In the genomic region with DNA sequence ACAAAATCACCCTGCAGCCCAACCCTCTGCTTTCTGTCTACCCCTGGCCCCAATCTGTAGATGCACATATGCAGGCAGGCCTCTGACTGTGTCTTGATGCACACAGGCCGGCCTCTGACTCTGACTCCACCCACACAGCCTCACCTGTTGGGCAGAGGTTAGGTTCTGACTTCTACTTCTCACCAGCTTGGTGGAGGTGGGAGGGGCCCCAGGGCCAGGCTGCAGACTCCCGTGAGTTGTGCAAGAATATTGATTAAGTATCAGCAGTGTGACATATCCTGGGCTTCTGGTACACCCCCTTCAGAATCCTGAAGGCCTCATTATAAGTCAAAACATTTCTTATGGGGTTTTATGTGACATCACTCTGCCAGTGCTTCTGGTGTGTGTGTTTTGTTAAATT, we compare ENCODE assay signal across 26 mouse cellular contexts. TPM values are rescaled to one million over a fixed set of nuclear protein-coding genes. Genes with fewer than 3 reads are reported as not detected.
A peak's percentile ranks its signal among the peaks of the same experiment; 100 is the strongest.
DNase-seq lines count a peak whose midpoint lies in the region; ATAC-seq lines count a peak whose summit lies in the region.
"Had no signal": no experiment of that assay in that cellular context is flagged by ENCODE, and none has a peak within 500 bp of the region (broad histone marks: within the 10 kb centered on the region; RNA-seq: fewer than 3 reads in every experiment).

No protein-coding gene starts in this region.

- H3K4me2 ChIP-seq in forebrain, embryonic 15.5 days (replicated peaks), result no peak overlapping the region
- H3K4me2 ChIP-seq in forebrain, embryonic 14.5 days (ENCODE audit: low read length), result no peak overlapping the region
- no peak overlapping the region for H3K4me2 ChIP-seq in hindbrain, embryonic 14.5 days (replicated peaks)
- no peak overlapping the region for H3K4me2 ChIP-seq in midbrain, embryonic 13.5 days (replicated peaks)
- H3K4me2 ChIP-seq in midbrain, embryonic 16.5 days (ENCODE audit: low read length), result no peak overlapping the region
- H3K4me2 ChIP-seq: heart, embryonic 11.5 days; lung, embryonic 15.5 days; neural tube, embryonic 13.5 days had no signal

- no peak overlapping the region for H3K4me3 ChIP-seq in forebrain, embryonic 15.5 days
- H3K4me3 ChIP-seq in forebrain, embryonic 14.5 days (ENCODE audit: low read depth, low read length), result no peak overlapping the region
- no peak overlapping the region for H3K4me3 ChIP-seq in hindbrain, embryonic 14.5 days (replicated peaks; ENCODE audit: low read length)
- no peak overlapping the region for H3K4me3 ChIP-seq in hindbrain, embryonic 10.5 days
- H3K4me3 ChIP-seq in midbrain, embryonic 13.5 days (replicated peaks), result no peak overlapping the region
- H3K4me3 ChIP-seq in midbrain, embryonic 10.5 days, result no peak overlapping the region
- H3K4me3 ChIP-seq in midbrain, embryonic 16.5 days (ENCODE audit: low read depth, low read length), result no peak overlapping the region
- H3K4me3 ChIP-seq: erythroblast, embryonic 14.5 days; lung, embryonic 15.5 days; neural tube, embryonic 13.5 days had no signal

- no peaks in the 10 kb centered on the region for H3K27me3 ChIP-seq in forebrain, embryonic 15.5 days
- H3K27me3 ChIP-seq in forebrain, embryonic 14.5 days (replicated peaks; ENCODE audit: control insufficient read depth, insufficient read depth, low read length), result no peaks in the 10 kb centered on the region
- no peaks in the 10 kb centered on the region for H3K27me3 ChIP-seq in hindbrain, embryonic 14.5 days (ENCODE audit: control insufficient read depth, insufficient read depth, low read length)
- H3K27me3 ChIP-seq in hindbrain, embryonic 10.5 days (ENCODE audit: insufficient read depth, poor library complexity, severe bottlenecking), result no peaks in the 10 kb centered on the region
- no peaks in the 10 kb centered on the region for H3K27me3 ChIP-seq in midbrain, embryonic 13.5 days
- H3K27me3 ChIP-seq in midbrain, embryonic 10.5 days (ENCODE audit: low read depth, poor library complexity, severe bottlenecking), result no peaks in the 10 kb centered on the region
- H3K27me3 ChIP-seq in midbrain, embryonic 16.5 days (ENCODE audit: control insufficient read depth, insufficient read depth, low read depth, low read length), result no peaks in the 10 kb centered on the region
- H3K27me3 ChIP-seq: lung, embryonic 15.5 days; neural tube, embryonic 13.5 days; Patski had no signal

- no peak overlapping the region for H3K9ac ChIP-seq in forebrain, embryonic 15.5 days (replicated peaks)
- no peak overlapping the region for H3K9ac ChIP-seq in forebrain, embryonic 14.5 days (ENCODE audit: low read length)
- H3K9ac ChIP-seq in hindbrain, embryonic 14.5 days, result no peak overlapping the region
- no peak overlapping the region for H3K9ac ChIP-seq in midbrain, embryonic 13.5 days (replicated peaks)
- H3K9ac ChIP-seq in midbrain, embryonic 16.5 days (ENCODE audit: low read depth, low read length), result no peak overlapping the region
- H3K9ac ChIP-seq: lung, embryonic 15.5 days; neural tube, embryonic 13.5 days had no signal

- no peak for DNase-seq in forebrain, embryonic 14.5 days (ENCODE audit: low spot score)
- DNase-seq in hindbrain, embryonic 14.5 days (ENCODE audit: low spot score), result no peak
- no peak for DNase-seq in hindbrain, embryonic 10.5 days (ENCODE audit: low spot score)
- DNase-seq in midbrain, embryonic 10.5 days (ENCODE audit: low spot score), result no peak
- DNase-seq in gastrocnemius, postnatal 10 days, result no peak
- DNase-seq: adrenal gland, postnatal 14 days; cerebellum, adult 11 months; cerebellum, adult 9-10 months; cerebellum, postnatal 36 days; gastrocnemius, postnatal 25 days; heart, adult 18-20 months; heart, postnatal 36 days; kidney, adult 2 months; kidney, postnatal 4 days; liver; right cerebral cortex, postnatal 4 days; thymus, adult 2 months; thymus, postnatal 4 days had no signal

- no peaks in the 10 kb centered on the region for H3K9me3 ChIP-seq in forebrain, embryonic 15.5 days
- H3K9me3 ChIP-seq in forebrain, embryonic 14.5 days (replicated peaks; ENCODE audit: control insufficient read depth, low read length), result no peaks in the 10 kb centered on the region
- H3K9me3 ChIP-seq in hindbrain, embryonic 14.5 days (ENCODE audit: control insufficient read depth, low read length), result no peaks in the 10 kb centered on the region
- no peaks in the 10 kb centered on the region for H3K9me3 ChIP-seq in hindbrain, embryonic 10.5 days
- H3K9me3 ChIP-seq in midbrain, embryonic 13.5 days, result no peaks in the 10 kb centered on the region
- no peaks in the 10 kb centered on the region for H3K9me3 ChIP-seq in midbrain, embryonic 10.5 days (replicated peaks)
- no peaks in the 10 kb centered on the region for H3K9me3 ChIP-seq in midbrain, embryonic 16.5 days (replicated peaks; ENCODE audit: control insufficient read depth, low read length, poor library complexity, severe bottlenecking)
- H3K9me3 ChIP-seq: lung, embryonic 15.5 days; neural tube, embryonic 13.5 days had no signal

- no peaks in the 10 kb centered on the region for H3K36me3 ChIP-seq in forebrain, embryonic 15.5 days
- H3K36me3 ChIP-seq in forebrain, embryonic 14.5 days (ENCODE audit: control insufficient read depth, insufficient read depth, low read length), result no peaks in the 10 kb centered on the region
- H3K36me3 ChIP-seq in hindbrain, embryonic 14.5 days (replicated peaks; ENCODE audit: control insufficient read depth, insufficient read depth), result no peaks in the 10 kb centered on the region
- peaks cover 13% of the 10 kb centered on the region for H3K36me3 ChIP-seq in hindbrain, embryonic 10.5 days
- no peaks in the 10 kb centered on the region for H3K36me3 ChIP-seq in midbrain, embryonic 13.5 days
- 0 out of 2 replicates have a peak, but pooled peaks cover 4% of the 10 kb centered on the region for H3K36me3 ChIP-seq in midbrain, embryonic 10.5 days
- H3K36me3 ChIP-seq in midbrain, embryonic 16.5 days (ENCODE audit: control insufficient read depth, insufficient read depth, low read length), result no peaks in the 10 kb centered on the region
- H3K36me3 ChIP-seq: lung, embryonic 15.5 days; neural tube, embryonic 13.5 days had no signal

- ATAC-seq in forebrain, embryonic 15.5 days (replicated peaks), result 0 out of 2 replicates have a peak, but pooled peaks have one; percentile 12
- no peak for ATAC-seq in forebrain, embryonic 14.5 days
- 0 out of 2 replicates have a peak, but pooled peaks have one; percentile 34 for ATAC-seq in hindbrain, embryonic 14.5 days (ENCODE audit: low FRiP score)
- 0 out of 2 replicates have a peak, but pooled peaks have one; percentile 41 for ATAC-seq in midbrain, embryonic 13.5 days
- ATAC-seq in midbrain, embryonic 16.5 days, result 0 out of 2 replicates have a peak, but pooled peaks have one; percentile 34
- ATAC-seq: Patski had no signal

- H3K4me1 ChIP-seq in forebrain, embryonic 15.5 days, result no peaks in the 10 kb centered on the region
- no peaks in the 10 kb centered on the region for H3K4me1 ChIP-seq in forebrain, embryonic 14.5 days (ENCODE audit: control insufficient read depth, insufficient read depth, low read length)
- H3K4me1 ChIP-seq in hindbrain, embryonic 14.5 days (replicated peaks; ENCODE audit: control insufficient read depth, insufficient read depth, low read length), result no peaks in the 10 kb centered on the region
- peaks cover 2% of the 10 kb centered on the region; the same call in 1 of the 2 replicates for H3K4me1 ChIP-seq in hindbrain, embryonic 10.5 days (replicated peaks)
- H3K4me1 ChIP-seq in midbrain, embryonic 13.5 days (replicated peaks), result no peaks in the 10 kb centered on the region
- no peaks in the 10 kb centered on the region for H3K4me1 ChIP-seq in midbrain, embryonic 10.5 days
- no peaks in the 10 kb centered on the region for H3K4me1 ChIP-seq in midbrain, embryonic 16.5 days (ENCODE audit: control insufficient read depth, insufficient read depth, low read length)
- H3K4me1 ChIP-seq: lung, embryonic 15.5 days had no signal

- 79% methylated on average over 2 of the region's 2 CpGs for WGBS in forebrain, embryonic 15.5 days
- WGBS in forebrain, embryonic 14.5 days, result 68% methylated on average over 2 of the region's 2 CpGs
- 62% methylated on average over 2 of the region's 2 CpGs for WGBS in hindbrain, embryonic 14.5 days
- WGBS in hindbrain, embryonic 10.5 days, result 75% methylated on average over 2 of the region's 2 CpGs
- WGBS in midbrain, embryonic 13.5 days, result 80% methylated on average over 2 of the region's 2 CpGs
- 69% methylated on average over 2 of the region's 2 CpGs for WGBS in midbrain, embryonic 10.5 days
- 59% methylated on average over 2 of the region's 2 CpGs for WGBS in midbrain, embryonic 16.5 days

- H3K27ac ChIP-seq in forebrain, embryonic 15.5 days (replicated peaks), result no peak overlapping the region
- no peak overlapping the region for H3K27ac ChIP-seq in forebrain, embryonic 14.5 days (ENCODE audit: low read depth, low read length)
- H3K27ac ChIP-seq in hindbrain, embryonic 14.5 days, result no peak overlapping the region
- no peak overlapping the region for H3K27ac ChIP-seq in hindbrain, embryonic 10.5 days
- no peak overlapping the region for H3K27ac ChIP-seq in midbrain, embryonic 13.5 days
- no peak overlapping the region for H3K27ac ChIP-seq in midbrain, embryonic 10.5 days (replicated peaks)
- H3K27ac ChIP-seq in midbrain, embryonic 16.5 days (ENCODE audit: low read length), result no peak overlapping the region
- H3K27ac ChIP-seq: lung, embryonic 15.5 days; neural tube, embryonic 13.5 days had no signal

RNA-seq across cellular contexts. Expression of gene Dera, which starts 35.3 kb away (rescaled TPM):
- 10.0 and 11.1 TPM in 2 replicates for polyA plus RNA-seq in forebrain, embryonic 15.5 days (2015; fragmentation: Nextera tagmentation; extraction: Ambion mirVana)
- polyA plus RNA-seq in forebrain, embryonic 14.5 days (2014; fragmentation: Nextera tagmentation; extraction: Ambion mirVana), result 12.8 and 17.8 TPM in 2 replicates
- 12.5 and 12.9 TPM in 2 replicates for polyA plus RNA-seq in hindbrain, embryonic 14.5 days (2014; fragmentation: Nextera tagmentation; extraction: Ambion mirVana)
- 67.0 and 72.0 TPM in 2 replicates for polyA plus RNA-seq in hindbrain, embryonic 10.5 days (2016; fragmentation: Nextera tagmentation; extraction: Ambion mirVana)
- polyA plus RNA-seq in midbrain, embryonic 13.5 days (2015; fragmentation: Nextera tagmentation; extraction: Ambion mirVana), result 19.1 and 19.7 TPM in 2 replicates
- 59.6 and 68.0 TPM in 2 replicates for polyA plus RNA-seq in midbrain, embryonic 10.5 days (2016; fragmentation: Nextera tagmentation; extraction: Ambion mirVana)
- polyA plus RNA-seq in midbrain, embryonic 16.5 days (2015; fragmentation: Nextera tagmentation; extraction: Ambion mirVana), result 10.6 and 12.8 TPM in 2 replicates
- 10 to 100 TPM; 12.7 to 14.5 TPM for total RNA-seq in gastrocnemius, postnatal 10 days (2021)

RNA-seq across cellular contexts. Expression of gene Strap, which starts 54.8 kb away (rescaled TPM):
- 181 and 182 TPM in 2 replicates for polyA plus RNA-seq in forebrain, embryonic 15.5 days (2015; fragmentation: Nextera tagmentation; extraction: Ambion mirVana)
- polyA plus RNA-seq in forebrain, embryonic 14.5 days (2014; fragmentation: Nextera tagmentation; extraction: Ambion mirVana), result 209 and 220 TPM in 2 replicates
- polyA plus RNA-seq in hindbrain, embryonic 14.5 days (2014; fragmentation: Nextera tagmentation; extraction: Ambion mirVana), result 177 and 191 TPM in 2 replicates
- polyA plus RNA-seq in hindbrain, embryonic 10.5 days (2016; fragmentation: Nextera tagmentation; extraction: Ambion mirVana), result 176 and 215 TPM in 2 replicates
- polyA plus RNA-seq in midbrain, embryonic 13.5 days (2015; fragmentation: Nextera tagmentation; extraction: Ambion mirVana), result 172 and 189 TPM in 2 replicates
- polyA plus RNA-seq in midbrain, embryonic 10.5 days (2016; fragmentation: Nextera tagmentation; extraction: Ambion mirVana), result 222 and 233 TPM in 2 replicates
- 161 and 170 TPM in 2 replicates for polyA plus RNA-seq in midbrain, embryonic 16.5 days (2015; fragmentation: Nextera tagmentation; extraction: Ambion mirVana)
- 10 to 100 TPM; 91.5 to 92.5 TPM for total RNA-seq in gastrocnemius, postnatal 10 days (2021)
